Mouse (Mus musculus) thymus, adult 2 months (tissue): ENCODE results near the gene 3110082I17Rik.

Source experiments
- CTCF ChIP-seq: fragments of 200-500 bp; IDR thresholded peaks from 2 replicates; pipeline ENCODE4 v1.5.1; 2012; ENCODE audit warnings: mild to moderate bottlenecking, control low read depth, low read length, moderate library complexity, borderline replicate concordance; ENCODE audit not compliant: control insufficient read depth, poor library complexity, insufficient read depth; ENCODE audit errors: extremely low read depth
- POLR2A ChIP-seq: fragments of 200-500 bp; IDR thresholded peaks from 2 replicates; pipeline ENCODE4 v1.6.1; 2012; ENCODE audit warnings: mild to moderate bottlenecking, low read length, control low read depth, moderate library complexity; ENCODE audit not compliant: control insufficient read depth, poor library complexity, insufficient read depth; ENCODE audit errors: extremely low read depth

DNA sequence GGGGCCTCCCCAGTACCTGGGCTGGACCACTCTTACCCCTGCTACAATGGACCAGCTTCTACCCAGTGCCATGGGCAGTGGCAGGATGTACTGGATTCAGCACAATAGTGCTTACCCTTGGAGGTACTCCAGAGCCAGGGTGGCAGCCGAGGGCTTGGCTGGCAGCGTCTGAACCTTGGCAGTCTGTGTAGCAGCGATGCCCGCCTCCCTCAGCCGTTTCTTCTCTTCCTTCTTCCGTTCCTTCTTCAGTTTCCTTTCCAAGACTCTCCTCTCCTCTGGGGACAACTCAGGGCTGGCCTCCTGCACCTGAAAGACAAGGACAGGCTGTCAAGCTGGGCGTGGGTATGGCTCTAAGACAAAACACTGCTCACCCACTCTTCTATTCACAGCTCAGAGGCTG, 96.5 kb downstream of the 3110082I17Rik start:
- TF ChIP-seq CTCF (no peak), POLR2A (no peak)
